Mouse (Mus musculus) kidney, adult 2 months (tissue): ENCODE measurements at regions not wholly inside any gene's neighbourhood (a gene's known extent, or its start where the extent isn't known, plus 50 kb on each side); places are given as distances from the start of the nearest gene placed in this dataset.

Experiments
- CTCF ChIP-seq: fragments of 200-500 bp; conservative IDR thresholded peaks from 2 replicates; pipeline ENCODE4 v1.5.1; 2011; ENCODE audit warnings: low read depth, mild to moderate bottlenecking, control low read depth, low read length, moderate library complexity, mixed read lengths; ENCODE audit not compliant: insufficient read depth, insufficient read length
- POLR2A ChIP-seq: fragments of 200-500 bp; IDR thresholded peaks from one replicate; pipeline ENCODE4 v1.6.1; 2011; ENCODE audit warnings: low read depth, low read length, control low read depth

GRCm38 (mm10) chr16:78057549-78057948 is 243.7 kb upstream of the Cxadr start:
- no peak for TF ChIP-seq POLR2A
- no peak for TF ChIP-seq CTCF
